Mouse (Mus musculus): ENCODE data around the gene Dcaf12.

- TF ChIP-seq CTCF (IDR thresholded peaks at IDR 0.05; ENCODE audit: low read depth, low read length): no peak
- no peak for TF ChIP-seq POLR2A (IDR thresholded peaks at IDR 0.05; ENCODE audit: borderline replicate concordance, low read depth, low read length)
These were observed 967 bp downstream of the Dcaf12 start for GRCm38 (mm10) chr4:41313722-41314121.

Measured in bone marrow macrophage, adult 2 months (primary cell).